Mouse (Mus musculus): ENCODE data around the gene Rpl6. TPM values are rescaled to one million over a fixed set of nuclear protein-coding genes. Genes with fewer than 3 reads are reported as not detected.

Rpl6 gene
- polyA plus RNA-seq, 1 experiment from 2014 or later = 590 TPM

DNA sequence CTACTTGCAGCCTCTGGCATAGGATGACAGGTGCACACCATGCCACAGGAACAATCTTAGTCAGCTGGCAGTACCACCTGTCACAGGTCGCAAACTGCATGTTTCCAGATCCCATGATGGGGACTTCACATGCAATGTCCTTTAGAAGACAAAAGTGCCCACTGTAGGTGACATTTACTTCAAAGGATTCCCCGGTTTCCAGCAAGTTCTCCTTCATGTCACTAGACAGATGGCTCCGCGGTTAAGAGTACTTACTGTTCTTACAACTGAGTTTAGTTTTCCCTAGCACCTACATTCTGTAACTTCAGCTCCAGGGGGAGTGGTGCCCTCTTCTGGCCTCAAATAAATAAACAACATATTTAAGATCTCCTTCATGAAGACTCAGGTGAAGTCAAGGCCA is 31.4 kb upstream of the Rpl6 start:
- no peak overlapping the region for H3K4me3 ChIP-seq (ENCODE audit: low read length)
- WGBS = 69% methylated on average over 4 of the region's 4 CpGs
- H3K36me3 ChIP-seq (ENCODE audit: control insufficient read depth, insufficient read depth, low read length) = peaks cover 14% of the 10 kb centered on the region
- no peaks in the 10 kb centered on the region for H3K9me3 ChIP-seq (ENCODE audit: control insufficient read depth, low read length)
- H3K27me3 ChIP-seq (ENCODE audit: control insufficient read depth, insufficient read depth, low read depth, low read length) = no peaks in the 10 kb centered on the region
- no peak overlapping the region for H3K4me2 ChIP-seq (ENCODE audit: low read depth, low read length)
- ATAC-seq (ENCODE audit: low read depth) = no peak
- no peaks in the 10 kb centered on the region for H3K4me1 ChIP-seq (replicated peaks; ENCODE audit: control insufficient read depth, insufficient read depth, low read length)
- no peak overlapping the region for H3K9ac ChIP-seq (ENCODE audit: low read length)
- no peak overlapping the region for H3K27ac ChIP-seq (ENCODE audit: low read length)

DNA sequence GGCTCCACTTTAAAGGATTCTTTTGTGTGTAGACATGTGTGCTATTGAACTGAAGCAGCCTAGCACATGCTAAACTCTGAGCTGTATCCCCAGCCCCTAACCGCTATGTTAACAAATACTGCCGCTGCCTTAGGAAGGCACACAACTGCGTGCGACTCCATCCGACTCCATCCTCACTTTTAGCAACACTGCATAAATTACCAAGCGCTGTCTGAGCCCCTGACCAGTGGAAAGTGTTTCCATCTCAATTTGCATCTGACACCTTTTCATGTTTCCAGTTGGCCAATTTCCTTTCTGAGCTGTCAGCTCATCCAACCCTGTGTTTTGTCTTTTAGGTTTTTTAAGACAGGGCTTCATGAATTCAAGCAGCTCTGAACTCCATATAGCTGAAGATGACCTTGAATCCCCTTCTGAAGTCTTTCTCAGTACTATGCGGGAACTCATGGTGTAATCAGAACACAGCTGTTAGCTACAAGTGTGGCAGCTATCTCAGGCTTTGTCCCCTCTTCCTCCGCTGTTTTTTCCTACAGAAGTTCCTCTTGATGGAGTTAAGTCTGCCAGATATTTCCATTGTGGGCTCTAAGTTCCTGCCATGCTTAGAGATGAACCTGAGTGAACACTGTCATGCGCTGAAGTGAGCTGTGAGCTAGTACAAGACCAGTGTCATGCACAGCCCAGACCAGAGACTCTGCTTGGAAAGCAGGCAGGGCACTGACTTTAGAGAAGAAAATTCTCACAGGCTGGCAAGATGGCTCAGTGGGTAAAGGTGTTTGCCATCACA is 25.0 kb upstream of the Rpl6 start:
- 66% methylated on average over 9 of the region's 9 CpGs for WGBS
- no peak for ATAC-seq (ENCODE audit: low read depth)
- no peak overlapping the region for H3K27ac ChIP-seq (ENCODE audit: low read length)

DNA sequence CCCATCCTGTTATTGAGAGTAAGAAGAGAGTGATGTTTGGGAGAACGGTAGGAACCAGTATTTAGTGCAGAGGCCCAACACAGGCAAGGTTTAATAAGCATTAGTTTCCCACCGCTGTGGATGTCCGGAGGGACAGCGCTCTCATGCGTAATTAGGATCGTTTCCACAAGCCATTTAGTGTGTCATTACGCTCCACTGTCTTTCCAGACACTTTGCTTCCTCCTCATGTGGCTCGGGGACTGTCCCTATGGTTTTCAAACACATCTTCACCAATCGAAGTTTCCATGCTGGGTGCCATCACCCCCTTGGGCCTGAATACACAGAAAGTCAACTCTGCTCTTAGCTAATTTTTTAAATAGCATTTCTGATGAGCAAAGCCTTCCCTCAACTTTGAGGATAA is 21.0 kb upstream of the Rpl6 start:
- H3K27me3 ChIP-seq (ENCODE audit: control insufficient read depth, insufficient read depth, low read depth, low read length) = no peaks in the 10 kb centered on the region
- 86% methylated on average over 9 of the region's 9 CpGs for WGBS
- H3K4me1 ChIP-seq (replicated peaks; ENCODE audit: control insufficient read depth, insufficient read depth, low read length) = peaks cover 18% of the 10 kb centered on the region
- no peak overlapping the region for H3K4me2 ChIP-seq (ENCODE audit: low read depth, low read length)
- H3K27ac ChIP-seq (ENCODE audit: low read length) = no peak overlapping the region
- no peak overlapping the region for H3K9ac ChIP-seq (ENCODE audit: low read length)
- no peak for ATAC-seq (ENCODE audit: low read depth)
- no peaks in the 10 kb centered on the region for H3K36me3 ChIP-seq (ENCODE audit: control insufficient read depth, insufficient read depth, low read length)
- no peak overlapping the region for H3K4me3 ChIP-seq (ENCODE audit: low read length)
- no peaks in the 10 kb centered on the region for H3K9me3 ChIP-seq (ENCODE audit: control insufficient read depth, low read length)

More for the DNA sequence above, 25.0 kb upstream of the Rpl6 start:
- Histone ChIP-seq H3K9me3 (ENCODE audit: control insufficient read depth, low read length) (no peaks in the 10 kb centered on the region), H3K27me3 (ENCODE audit: control insufficient read depth, insufficient read depth, low read depth, low read length) (no peaks in the 10 kb centered on the region), H3K4me2 (ENCODE audit: low read depth, low read length) (no peak overlapping the region), H3K4me1 (replicated peaks; ENCODE audit: control insufficient read depth, insufficient read depth, low read length) (peaks cover 2% of the 10 kb centered on the region), H3K9ac (ENCODE audit: low read length) (no peak overlapping the region), H3K36me3 (ENCODE audit: control insufficient read depth, insufficient read depth, low read length) (no peaks in the 10 kb centered on the region), H3K4me3 (ENCODE audit: low read length) (no peak overlapping the region)

DNA sequence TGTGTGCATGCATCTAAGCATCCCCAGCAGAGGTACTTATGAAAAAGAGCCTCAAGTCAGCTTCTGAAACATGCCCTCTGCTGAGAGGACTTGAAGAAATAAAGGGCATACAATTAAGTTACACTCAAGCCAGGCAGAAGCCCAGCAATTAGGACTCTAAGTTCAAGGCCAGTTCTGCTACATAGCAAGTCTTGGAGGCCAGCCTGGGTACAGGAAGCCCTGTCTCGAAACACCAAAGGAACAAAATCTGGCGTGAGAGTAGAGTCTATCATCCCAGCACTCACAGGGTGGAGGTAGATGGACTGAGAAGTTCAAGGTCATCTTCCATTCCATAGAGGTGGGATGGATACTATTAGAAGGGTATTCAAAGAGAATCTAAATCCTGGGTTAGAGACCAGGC is 19.9 kb upstream of the Rpl6 start:
- Histone ChIP-seq H3K4me3 (ENCODE audit: low read length) (no peak overlapping the region), H3K9ac (ENCODE audit: low read length) (no peak overlapping the region), H3K27me3 (ENCODE audit: control insufficient read depth, insufficient read depth, low read depth, low read length) (no peaks in the 10 kb centered on the region), H3K36me3 (ENCODE audit: control insufficient read depth, insufficient read depth, low read length) (no peaks in the 10 kb centered on the region), H3K27ac (ENCODE audit: low read length) (no peak overlapping the region), H3K9me3 (ENCODE audit: control insufficient read depth, low read length) (no peaks in the 10 kb centered on the region), H3K4me2 (ENCODE audit: low read depth, low read length) (no peak overlapping the region), H3K4me1 (replicated peaks; ENCODE audit: control insufficient read depth, insufficient read depth, low read length) (peaks cover 21% of the 10 kb centered on the region)
- 47% methylated on average over 2 of the region's 2 CpGs for WGBS
- ATAC-seq (ENCODE audit: low read depth) = no peak

DNA sequence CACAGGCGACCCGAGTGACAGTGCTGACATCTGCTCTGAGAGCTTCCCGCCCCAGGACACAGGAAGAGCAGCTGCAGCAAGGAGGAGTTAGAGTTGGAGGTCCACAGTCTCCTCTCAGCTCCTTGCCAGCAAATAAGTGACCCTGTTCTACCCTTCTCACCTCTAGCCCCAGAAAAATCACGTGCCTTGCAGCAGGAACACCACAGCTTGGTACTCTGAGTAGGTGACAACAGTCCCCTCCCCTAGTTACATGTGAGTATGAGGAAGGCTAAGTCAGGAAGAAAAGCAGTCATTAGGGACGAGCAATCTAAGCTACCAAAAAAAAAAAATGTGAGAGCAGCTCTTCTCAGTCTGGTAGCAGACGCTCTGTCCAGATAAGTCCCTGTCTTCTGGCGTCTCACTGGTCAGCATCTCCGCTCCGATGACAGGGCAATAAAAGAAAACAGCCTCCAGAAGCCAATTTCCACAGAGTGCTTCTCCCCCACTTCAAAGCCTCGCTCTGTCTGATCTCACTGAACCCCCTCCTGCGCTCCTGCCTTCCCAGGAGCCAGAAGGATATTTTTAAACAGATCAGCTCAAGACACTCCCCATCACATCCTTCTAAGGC is 19.2 kb upstream of the Rpl6 start:
- H3K27ac ChIP-seq (ENCODE audit: low read length) = peak overlapping the region; percentile 19
- peaks cover 24% of the 10 kb centered on the region for H3K4me1 ChIP-seq (replicated peaks; ENCODE audit: control insufficient read depth, insufficient read depth, low read length)
- ATAC-seq (ENCODE audit: low read depth) = peak; percentile 51; the same call in 1 of the 2 replicates
- WGBS = 34% methylated on average over 11 of the region's 11 CpGs
- peak overlapping the region; percentile 9; the same call in 1 of the 2 replicates for H3K9ac ChIP-seq (ENCODE audit: low read length)
- no peaks in the 10 kb centered on the region for H3K9me3 ChIP-seq (ENCODE audit: control insufficient read depth, low read length)
- H3K4me2 ChIP-seq (ENCODE audit: low read depth, low read length) = peak overlapping the region; percentile 13; the same call in 1 of the 2 replicates
- no peak overlapping the region for H3K4me3 ChIP-seq (ENCODE audit: low read length)
- H3K27me3 ChIP-seq (ENCODE audit: control insufficient read depth, insufficient read depth, low read depth, low read length) = no peaks in the 10 kb centered on the region
- H3K36me3 ChIP-seq (ENCODE audit: control insufficient read depth, insufficient read depth, low read length) = no peaks in the 10 kb centered on the region

DNA sequence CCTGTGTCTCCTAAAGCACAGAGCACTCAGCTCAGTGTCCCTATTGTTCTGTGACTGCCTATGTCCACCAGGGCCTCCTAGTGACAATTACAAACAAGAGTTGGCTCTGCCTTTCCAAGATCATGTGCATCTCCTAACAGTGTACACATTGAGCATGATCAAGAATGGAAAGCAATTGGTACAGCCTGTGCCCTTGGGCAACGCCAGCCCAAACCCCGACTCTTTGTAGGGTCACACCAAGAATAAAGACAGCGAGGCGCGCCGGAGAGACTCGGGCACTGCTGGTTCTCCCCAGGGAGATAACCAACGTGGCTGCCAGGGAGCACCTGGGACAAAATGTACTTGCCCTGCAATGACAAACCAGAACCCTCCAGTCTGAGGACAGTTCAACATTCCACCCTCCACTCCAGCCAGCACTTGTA is 16.7 kb upstream of the Rpl6 start:
- Histone ChIP-seq H3K36me3 (ENCODE audit: control insufficient read depth, insufficient read depth, low read length) (no peaks in the 10 kb centered on the region), H3K9me3 (ENCODE audit: control insufficient read depth, low read length) (no peaks in the 10 kb centered on the region), H3K4me1 (replicated peaks; ENCODE audit: control insufficient read depth, insufficient read depth, low read length) (peaks cover 28% of the 10 kb centered on the region), H3K4me3 (ENCODE audit: low read length) (no peak overlapping the region), H3K27me3 (ENCODE audit: control insufficient read depth, insufficient read depth, low read depth, low read length) (no peaks in the 10 kb centered on the region), H3K4me2 (ENCODE audit: low read depth, low read length) (no peak overlapping the region), H3K27ac (ENCODE audit: low read length) (no peak overlapping the region), H3K9ac (ENCODE audit: low read length) (no peak overlapping the region)
- no peak for ATAC-seq (ENCODE audit: low read depth)
- 86% methylated on average over 8 of the region's 8 CpGs for WGBS

DNA sequence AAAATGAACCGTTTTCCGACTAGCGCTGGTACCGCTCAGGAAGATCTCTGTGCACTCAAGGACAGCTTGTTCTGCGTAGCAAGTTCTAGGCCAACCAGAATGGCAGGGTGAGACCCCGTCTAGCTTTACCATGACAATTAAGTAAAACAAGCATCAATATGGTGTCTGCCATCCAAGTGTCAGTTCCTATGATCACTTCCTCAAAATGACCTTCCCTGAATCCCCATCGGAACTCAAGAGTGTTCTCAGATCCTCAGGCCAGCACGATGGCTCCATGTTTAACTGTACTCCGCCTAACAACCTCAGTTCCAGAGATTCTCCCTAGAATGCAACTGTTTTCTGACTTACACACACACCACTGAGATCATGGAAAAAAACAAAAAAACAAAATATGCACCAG is 16.0 kb upstream of the Rpl6 start:
- ATAC-seq (ENCODE audit: low read depth) = no peak
- Histone ChIP-seq H3K9ac (ENCODE audit: low read length) (no peak overlapping the region), H3K4me3 (ENCODE audit: low read length) (no peak overlapping the region), H3K4me1 (replicated peaks; ENCODE audit: control insufficient read depth, insufficient read depth, low read length) (peaks cover 28% of the 10 kb centered on the region), H3K27me3 (ENCODE audit: control insufficient read depth, insufficient read depth, low read depth, low read length) (no peaks in the 10 kb centered on the region), H3K4me2 (ENCODE audit: low read depth, low read length) (no peak overlapping the region), H3K9me3 (ENCODE audit: control insufficient read depth, low read length) (no peaks in the 10 kb centered on the region), H3K36me3 (ENCODE audit: control insufficient read depth, insufficient read depth, low read length) (no peaks in the 10 kb centered on the region), H3K27ac (ENCODE audit: low read length) (no peak overlapping the region)
- 86% methylated on average over 9 of the region's 9 CpGs for WGBS

DNA sequence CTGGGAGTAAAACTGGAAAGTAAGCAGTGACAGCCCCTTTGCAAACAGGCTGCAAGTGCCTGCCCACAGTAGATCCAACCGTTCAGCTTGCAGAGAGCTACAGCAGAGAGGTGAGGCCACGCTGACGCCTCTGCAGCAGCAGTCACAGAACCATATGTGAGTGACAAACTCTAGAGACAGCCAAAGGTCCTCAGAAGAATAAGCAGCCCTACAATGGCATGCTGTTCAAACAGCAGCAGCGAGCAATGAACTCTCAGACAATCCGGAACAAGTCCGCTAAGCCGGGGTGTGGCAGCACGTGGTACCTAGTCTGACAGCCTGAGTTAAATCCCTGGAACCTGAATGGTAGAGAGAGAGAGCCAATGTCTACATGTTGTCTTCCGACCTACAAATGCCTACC is 15.1 kb upstream of the Rpl6 start:
- 62% methylated on average over 9 of the region's 9 CpGs for WGBS
- no peaks in the 10 kb centered on the region for H3K27me3 ChIP-seq (ENCODE audit: control insufficient read depth, insufficient read depth, low read depth, low read length)
- no peaks in the 10 kb centered on the region for H3K36me3 ChIP-seq (ENCODE audit: control insufficient read depth, insufficient read depth, low read length)
- no peak overlapping the region for H3K4me3 ChIP-seq (ENCODE audit: low read length)
- no peak overlapping the region for H3K4me2 ChIP-seq (ENCODE audit: low read depth, low read length)
- no peak for ATAC-seq (ENCODE audit: low read depth)
- no peaks in the 10 kb centered on the region for H3K9me3 ChIP-seq (ENCODE audit: control insufficient read depth, low read length)
- H3K4me1 ChIP-seq (replicated peaks; ENCODE audit: control insufficient read depth, insufficient read depth, low read length) = peaks cover 27% of the 10 kb centered on the region
- H3K27ac ChIP-seq (ENCODE audit: low read length) = no peak overlapping the region
- H3K9ac ChIP-seq (ENCODE audit: low read length) = no peak overlapping the region

DNA sequence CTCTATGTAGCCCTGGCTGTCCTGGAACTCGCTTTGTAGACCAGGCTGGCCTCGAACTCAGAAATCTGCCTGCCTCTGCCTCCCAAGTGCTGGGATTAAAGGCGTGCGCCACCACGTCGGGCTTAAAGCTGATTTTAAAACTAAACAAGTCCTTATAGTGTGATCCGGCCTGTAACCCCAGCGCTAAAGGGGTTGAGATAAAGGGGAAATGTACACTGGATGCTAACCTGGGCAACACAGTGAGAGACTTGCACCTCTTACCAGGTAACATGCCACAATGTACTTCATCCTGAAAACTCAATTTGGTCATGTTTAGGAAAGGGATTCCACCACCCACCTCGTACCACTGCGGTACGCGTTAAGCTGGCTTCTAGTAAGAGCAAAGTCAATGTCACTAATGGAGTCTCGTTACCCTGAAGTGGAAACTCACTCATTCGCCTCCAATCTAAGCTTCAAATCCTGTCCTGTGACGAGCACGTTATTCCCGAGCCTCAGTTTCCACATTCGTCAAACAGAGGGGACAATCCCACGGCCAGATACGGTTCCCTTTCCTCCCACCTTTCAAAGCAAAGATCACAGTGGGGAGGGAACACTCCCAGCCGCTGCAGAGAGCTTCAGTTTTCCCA is 14.0 kb upstream of the Rpl6 start:
- peaks cover 16% of the 10 kb centered on the region for H3K4me1 ChIP-seq (replicated peaks; ENCODE audit: control insufficient read depth, insufficient read depth, low read length)
- H3K27ac ChIP-seq (ENCODE audit: low read length) = peak overlapping the region; percentile 61
- peak overlapping the region; percentile 85 for H3K4me3 ChIP-seq (ENCODE audit: low read length)
- no peaks in the 10 kb centered on the region for H3K9me3 ChIP-seq (ENCODE audit: control insufficient read depth, low read length)
- peak overlapping the region; percentile 86 for H3K4me2 ChIP-seq (ENCODE audit: low read depth, low read length)
- H3K9ac ChIP-seq (ENCODE audit: low read length) = peak overlapping the region; percentile 96
- H3K36me3 ChIP-seq (ENCODE audit: control insufficient read depth, insufficient read depth, low read length) = no peaks in the 10 kb centered on the region
- no peak for ATAC-seq (ENCODE audit: low read depth)
- H3K27me3 ChIP-seq (ENCODE audit: control insufficient read depth, insufficient read depth, low read depth, low read length) = no peaks in the 10 kb centered on the region
- WGBS = 27% methylated on average over 21 of the region's 21 CpGs

All from lung, embryonic 16.5 days (tissue).